Mouse (Mus musculus): Measurements from ENCODE around the gene Btbd35f26. TPM values are rescaled to one million over a fixed set of nuclear protein-coding genes. Genes with fewer than 3 reads are reported as not detected.
"Not testable (repeated sequence)": the region's sequence is repeated elsewhere in the genome, so short reads cannot be mapped to it uniquely, and the experiment has no call there.

Gene Btbd35f26
- total RNA-seq (2021) = not detected

DNA sequence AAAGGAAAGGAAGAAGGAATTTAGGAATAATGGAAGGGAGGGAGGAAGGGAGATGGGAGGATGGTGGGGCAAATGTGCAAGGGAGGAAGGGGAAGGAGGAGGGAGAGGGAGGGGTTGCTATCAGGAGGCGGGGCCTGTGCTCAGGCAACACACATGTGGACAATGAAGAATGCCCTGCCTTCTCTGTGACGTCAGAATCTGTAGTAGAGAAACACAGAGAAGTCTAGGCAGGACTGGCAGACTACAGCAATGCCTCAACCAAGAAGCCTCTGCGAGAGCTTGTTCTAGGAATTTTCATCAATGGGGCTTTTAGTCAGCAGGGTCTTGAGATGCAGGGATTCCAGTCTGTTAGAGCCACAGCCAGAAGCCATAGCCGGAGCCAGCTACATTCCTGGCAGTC lies at the start of gene Btbd35f26:
Btbd35f26 (plus strand) TSS at position 301 of the 400 bp plus-strand sequence.
- intact Hi-C loops (cut with DNase I); DNase-seq: not testable (repeated sequence)

DNA sequence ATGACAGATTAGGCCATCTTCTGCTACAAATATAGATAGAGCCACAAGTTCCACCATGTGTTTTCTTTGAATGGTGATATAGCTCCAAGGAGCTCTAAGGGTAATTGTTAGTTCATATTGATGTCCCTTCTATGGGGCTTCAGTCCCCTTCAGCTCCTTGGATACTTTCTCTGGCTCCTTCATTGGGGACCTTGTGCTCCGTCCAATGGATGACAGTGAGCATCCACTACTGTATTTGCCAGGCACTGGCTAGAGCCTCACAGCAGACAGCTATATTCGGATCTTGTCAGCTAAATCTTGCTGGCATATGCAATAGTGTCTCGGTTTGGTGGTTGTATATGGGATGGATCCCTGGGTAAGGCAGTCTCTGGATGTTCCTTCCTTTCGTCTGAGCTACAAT lies 5.7 kb downstream of the Btbd35f26 start:
- DNase-seq; intact Hi-C loops (cut with DNase I): not testable (repeated sequence)

DNA sequence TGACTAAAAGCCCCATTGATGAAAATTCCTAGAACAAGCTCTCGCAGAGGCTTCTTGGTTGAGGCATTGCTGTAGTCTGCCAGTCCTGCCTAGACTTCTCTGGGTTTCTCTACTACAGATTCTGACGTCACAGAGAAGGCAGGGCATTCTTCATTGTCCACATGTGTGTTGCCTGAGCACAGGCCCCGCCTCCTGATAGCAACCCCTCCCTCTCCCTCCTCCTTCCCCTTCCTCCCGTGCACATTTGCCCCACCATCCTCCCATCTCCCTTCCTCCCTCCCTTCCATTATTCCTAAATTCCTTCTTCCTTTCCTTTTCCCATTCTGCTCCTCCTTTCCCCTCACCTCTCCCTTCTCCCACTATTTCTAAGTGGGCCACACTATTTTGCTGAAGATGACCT lies 47.6 kb downstream of the Btbd35f26 start, which contains the start of gene Btbd35f19:
Btbd35f19 (minus strand) TSS at position 101 of the 400 bp plus-strand sequence.
- DNase-seq; intact Hi-C loops (cut with DNase I): not testable (repeated sequence)

Other genes with a start within 250 kb of the Btbd35f26 start
- gene Btbd35f29, start 218.8 kb upstream of the Btbd35f26 start, total RNA-seq (2021) = not detected
- not detected for gene Spin2f, start 82.6 kb upstream of the Btbd35f26 start, total RNA-seq (2021)
- not detected for gene Btbd35f19, start 47.5 kb downstream of the Btbd35f26 start, total RNA-seq (2021)
- not detected for gene Gm21883, start 237.8 kb downstream of the Btbd35f26 start, total RNA-seq (2021)

All from left cerebral cortex, postnatal 4 days (tissue).